Mouse (Mus musculus) midbrain, embryonic 13.5 days (tissue): ENCODE results near the gene Barhl2. TPM values are rescaled to one million over a fixed set of nuclear protein-coding genes. Genes with fewer than 3 reads are reported as not detected.
A peak's percentile ranks its signal among the peaks of the same experiment; 100 is the strongest.

Experiments used
- ATAC-seq: fragments of 200-750 bp; cut with Nextera tagmentation; 2 replicates; pipeline ENCODE4 v1.8.0; 2017; ENCODE audit warnings: mild to moderate bottlenecking, moderate TSS enrichment, moderate library complexity
- H3K27ac ChIP-seq: fragments of 300-500 bp; sonication (generic); 2 replicates; pipeline ENCODE4 v1.5.1; 2015; ENCODE audit warnings: inconsistent platforms, mild to moderate bottlenecking, moderate library complexity
- H3K27me3 ChIP-seq: fragments of 300-500 bp; sonication (generic); 2 replicates; pipeline ENCODE4 v1.6.1; 2015; ENCODE audit warnings: mild to moderate bottlenecking, inconsistent platforms
- H3K36me3 ChIP-seq: fragments of 300-500 bp; sonication (generic); 2 replicates; pipeline ENCODE4 v1.6.1; 2015; ENCODE audit warnings: mild to moderate bottlenecking, inconsistent platforms
- H3K4me1 ChIP-seq: fragments of 300-500 bp; sonication (generic); replicated peaks from 2 replicates; pipeline ENCODE4 v1.6.1; 2015; ENCODE audit warnings: inconsistent platforms
- H3K4me2 ChIP-seq: fragments of 300-500 bp; sonication (generic); replicated peaks from 2 replicates; pipeline ENCODE4 v1.6.1; 2015; ENCODE audit warnings: moderate library complexity, mild to moderate bottlenecking, inconsistent platforms
- H3K4me3 ChIP-seq: fragments of 300-500 bp; sonication (generic); replicated peaks from 2 replicates; pipeline ENCODE4 v1.5.1; 2015; ENCODE audit warnings: mild to moderate bottlenecking, inconsistent platforms
- H3K9ac ChIP-seq: fragments of 300-500 bp; sonication (generic); replicated peaks from 2 replicates; pipeline ENCODE4 v1.6.1; 2015; ENCODE audit warnings: mild to moderate bottlenecking, inconsistent platforms
- H3K9me3 ChIP-seq: fragments of 300-500 bp; sonication (generic); 2 replicates; pipeline ENCODE4 v1.6.1; 2016; ENCODE audit warnings: mild to moderate bottlenecking, inconsistent platforms
- WGBS: fragments of 180-500 bp; shearing (Covaris S2); methylation state at CpG from one replicate; pipeline ENCODE4 v1.1.7; 2015; 5-methylcytosine and 5-hydroxymethylcytosine counted together
- polyA plus RNA-seq: library from polyadenylated mRNA; unstranded; fragments of >200 nt; fragmentation: Nextera tagmentation; extraction: Ambion mirVana; gene quantifications from 2 replicates; pipeline ENCODE4 v1.2.1, GENCODE M21; 2015

The Barhl2 gene
- polyA plus RNA-seq = 12.9 and 14.4 TPM in 2 replicates

DNA sequence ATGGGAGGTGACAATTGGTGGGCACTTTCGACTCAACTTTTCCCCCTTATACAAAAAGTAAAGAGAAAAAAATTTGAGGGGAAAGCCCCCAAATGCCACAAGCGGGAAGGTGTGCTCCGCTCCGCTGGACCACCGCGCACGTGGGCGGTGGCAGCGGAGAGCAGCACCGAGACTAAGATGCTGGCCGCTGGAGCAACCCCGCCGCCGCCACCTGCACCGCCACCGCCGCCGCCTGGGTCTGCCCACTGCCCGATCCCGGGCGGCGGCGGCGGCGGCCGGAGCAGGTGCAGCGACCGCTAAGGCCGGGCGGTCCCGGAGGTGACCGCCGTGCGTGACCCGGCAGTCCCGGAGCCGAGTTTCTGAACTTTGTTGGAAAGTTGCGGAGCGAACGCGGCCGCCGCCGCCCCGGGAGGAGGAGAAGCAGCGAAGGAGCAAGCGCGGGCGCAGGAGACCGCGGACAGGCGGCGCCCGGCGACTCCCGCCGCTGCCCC, at the start of gene Barhl2:
Barhl2 (minus strand) TSS at position 181 of the 491 bp plus-strand sequence.
- Histone ChIP-seq H3K4me3 (peak within 1 kb of the TSS; percentile 61), H3K4me1 (peaks cover 36% of the 10 kb centered on the region), H3K36me3 (no peaks in the 10 kb centered on the region), H3K27ac (peak within 1 kb of the TSS; percentile 86), H3K4me2 (peak within 1 kb of the TSS; percentile 73), H3K27me3 (peaks cover 82% of the 10 kb centered on the region), H3K9ac (peak within 1 kb of the TSS; percentile 83), H3K9me3 (no peaks in the 10 kb centered on the region)
- WGBS = 0% methylated on average over 42 of the region's 57 CpGs
- ATAC-seq = peak; percentile 48

DNA sequence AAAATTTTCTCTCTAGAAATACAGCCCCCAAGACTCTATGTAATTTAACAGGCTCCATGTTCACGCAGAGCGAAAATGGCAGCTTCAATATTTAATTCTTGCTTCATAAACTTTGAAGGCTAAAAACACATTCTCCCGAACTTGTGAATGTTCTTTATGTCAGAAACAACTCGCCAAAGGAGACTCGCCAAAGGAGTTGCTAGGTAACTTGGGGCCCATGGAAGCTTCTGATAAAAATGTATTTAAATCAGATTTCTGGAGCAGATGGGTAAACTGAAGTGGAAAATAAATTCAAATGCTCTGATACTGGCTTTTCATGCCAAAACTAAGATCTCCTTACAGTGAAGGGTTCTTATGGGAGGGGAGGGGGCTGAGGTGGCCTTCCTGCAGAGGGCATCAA, 48.1 kb upstream of the Barhl2 start:
- Histone ChIP-seq H3K4me3 (no peak overlapping the region), H3K9ac (no peak overlapping the region), H3K9me3 (no peaks in the 10 kb centered on the region), H3K27ac (no peak overlapping the region), H3K4me2 (no peak overlapping the region), H3K4me1 (peaks cover 20% of the 10 kb centered on the region), H3K27me3 (0 out of 2 replicates have a peak, but pooled peaks cover 4% of the 10 kb centered on the region), H3K36me3 (no peaks in the 10 kb centered on the region)
- 85% methylated on average over 5 of the region's 5 CpGs for WGBS
- no peak for ATAC-seq

DNA sequence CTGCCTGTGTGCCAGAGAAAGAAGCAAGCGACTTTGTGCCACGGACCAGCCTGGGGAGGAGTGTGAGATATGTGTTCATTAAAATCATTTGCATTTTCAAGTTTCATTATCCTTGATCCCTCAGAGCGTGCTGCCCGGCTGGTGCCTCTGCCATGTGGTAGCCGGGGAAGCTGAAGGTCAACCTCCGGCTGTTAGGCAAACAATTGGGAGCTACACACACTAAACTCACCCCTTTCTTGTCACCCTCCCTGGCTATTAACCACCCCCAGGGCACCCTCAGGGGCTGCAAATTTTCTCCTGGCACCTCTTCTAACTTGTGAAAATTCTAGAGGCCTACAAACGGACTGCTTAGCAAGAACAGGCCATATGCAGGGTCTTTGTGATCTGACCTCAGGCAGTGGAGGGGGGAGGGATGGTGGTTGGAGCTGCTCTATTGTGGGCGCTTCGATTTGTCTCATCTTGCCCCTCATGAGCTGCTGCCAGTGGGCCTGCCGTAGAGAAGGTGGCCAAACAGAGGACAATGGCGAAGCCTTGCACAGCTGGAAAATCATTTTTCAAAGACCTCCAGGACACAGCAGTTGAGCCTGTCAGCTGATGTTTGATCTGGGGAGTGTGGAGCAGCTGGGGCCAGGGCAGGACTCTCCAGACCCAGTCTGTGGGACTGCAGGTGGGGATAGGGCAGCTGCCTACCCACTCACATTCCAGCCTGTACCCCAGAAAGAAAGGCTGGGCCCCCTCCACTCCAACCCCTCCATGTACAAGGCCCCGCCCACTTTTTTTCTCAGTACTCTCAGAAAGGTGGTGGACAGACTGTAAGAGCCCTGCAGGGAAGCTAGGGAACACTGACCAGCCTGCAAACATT, 44.9 kb upstream of the Barhl2 start:
- no peak overlapping the region for H3K4me2 ChIP-seq
- H3K4me3 ChIP-seq = no peak overlapping the region
- no peaks in the 10 kb centered on the region for H3K9me3 ChIP-seq
- H3K4me1 ChIP-seq = peaks cover 33% of the 10 kb centered on the region
- 34% methylated on average over 12 of the region's 12 CpGs for WGBS
- ATAC-seq = peak; percentile 81
- H3K9ac ChIP-seq = no peak overlapping the region
- H3K36me3 ChIP-seq = no peaks in the 10 kb centered on the region
- no peaks in the 10 kb centered on the region for H3K27me3 ChIP-seq
- peak overlapping the region; percentile 36 for H3K27ac ChIP-seq

DNA sequence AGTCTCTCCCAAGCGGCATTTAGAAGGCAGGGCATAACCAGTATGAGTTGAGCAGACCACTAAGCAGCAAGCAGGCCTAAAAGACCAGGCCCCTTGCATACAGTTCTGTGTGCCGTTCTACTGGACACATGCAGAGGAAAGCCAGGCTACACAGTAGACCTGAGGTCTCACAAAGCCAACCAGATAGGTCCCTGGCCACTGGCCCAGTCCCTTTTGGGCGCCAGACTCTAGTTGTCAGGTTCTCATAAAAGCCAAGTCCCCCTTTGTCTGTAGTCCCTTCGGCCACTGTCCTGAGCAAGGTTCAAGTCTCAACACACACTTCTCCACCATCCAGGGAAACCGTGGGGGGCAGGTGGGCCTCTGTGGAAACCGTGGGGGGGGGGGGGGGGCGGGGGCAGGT, 44.3 kb upstream of the Barhl2 start:
- H3K27me3 ChIP-seq = no peaks in the 10 kb centered on the region
- no peak overlapping the region for H3K4me2 ChIP-seq
- no peak overlapping the region for H3K9ac ChIP-seq
- H3K27ac ChIP-seq = peak overlapping the region; percentile 48
- H3K4me3 ChIP-seq = no peak overlapping the region
- 0 out of 2 replicates have a peak, but pooled peaks have one; percentile 29 for ATAC-seq
- H3K36me3 ChIP-seq = no peaks in the 10 kb centered on the region
- peaks cover 33% of the 10 kb centered on the region for H3K4me1 ChIP-seq
- 80% methylated on average over 5 of the region's 7 CpGs for WGBS
- H3K9me3 ChIP-seq = no peaks in the 10 kb centered on the region

DNA sequence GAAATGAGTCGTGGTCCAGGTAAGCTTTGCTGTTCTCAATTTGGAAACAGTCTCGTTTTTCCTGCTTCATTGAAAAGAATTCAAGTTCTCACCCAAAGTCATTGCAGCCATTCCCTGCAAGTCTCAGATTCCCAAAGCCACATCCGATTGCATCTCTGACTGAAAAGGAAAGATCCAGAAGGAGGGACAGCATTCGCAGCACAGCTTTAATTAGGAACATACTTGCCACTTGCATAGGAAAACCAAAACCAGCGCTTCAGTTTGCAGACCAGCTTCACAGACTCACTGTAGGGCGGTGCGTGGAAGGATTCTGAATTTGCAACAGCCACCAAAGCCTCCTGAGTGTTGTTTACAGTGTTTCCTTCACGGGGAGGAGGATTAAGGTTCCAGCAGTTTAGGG, 33.8 kb upstream of the Barhl2 start:
- Histone ChIP-seq H3K36me3 (no peaks in the 10 kb centered on the region), H3K27ac (no peak overlapping the region), H3K4me3 (no peak overlapping the region), H3K9me3 (no peaks in the 10 kb centered on the region), H3K9ac (no peak overlapping the region), H3K27me3 (peaks cover 9% of the 10 kb centered on the region; the same call in 1 of the 2 replicates), H3K4me2 (no peak overlapping the region), H3K4me1 (peaks cover 25% of the 10 kb centered on the region)
- 63% methylated on average over 8 of the region's 8 CpGs for WGBS
- ATAC-seq = no peak

DNA sequence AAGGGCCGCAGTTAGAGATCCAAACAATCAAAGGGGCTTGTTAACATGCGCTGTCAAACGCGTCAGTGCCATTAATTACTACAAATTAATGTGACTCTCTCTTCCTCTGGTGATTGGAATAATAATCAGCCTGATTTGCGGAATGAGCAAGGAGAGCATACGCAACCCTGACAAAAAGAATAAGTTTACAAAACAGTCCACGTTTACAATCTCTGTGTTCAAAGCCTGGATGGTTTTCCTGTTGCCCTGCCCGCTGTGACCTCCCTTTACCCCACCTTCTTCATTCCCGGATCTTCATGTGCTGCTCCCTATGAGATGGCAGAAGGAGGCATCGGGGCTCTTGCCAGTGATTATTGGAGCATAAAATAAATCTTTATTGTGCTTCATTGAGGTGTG, 14.1 kb upstream of the Barhl2 start:
- no peaks in the 10 kb centered on the region for H3K9me3 ChIP-seq
- peak; percentile 9; the same call in 1 of the 2 replicates for ATAC-seq
- H3K36me3 ChIP-seq = no peaks in the 10 kb centered on the region
- WGBS = 3% methylated on average over 10 of the region's 10 CpGs
- H3K9ac ChIP-seq = no peak overlapping the region
- H3K27ac ChIP-seq = 0 out of 2 replicates have a peak overlapping the region, but pooled peaks have one; percentile 25
- peaks cover 83% of the 10 kb centered on the region for H3K27me3 ChIP-seq
- H3K4me2 ChIP-seq = peak overlapping the region; percentile 13; the same call in 1 of the 2 replicates
- no peak overlapping the region for H3K4me3 ChIP-seq
- H3K4me1 ChIP-seq = peaks cover 53% of the 10 kb centered on the region

DNA sequence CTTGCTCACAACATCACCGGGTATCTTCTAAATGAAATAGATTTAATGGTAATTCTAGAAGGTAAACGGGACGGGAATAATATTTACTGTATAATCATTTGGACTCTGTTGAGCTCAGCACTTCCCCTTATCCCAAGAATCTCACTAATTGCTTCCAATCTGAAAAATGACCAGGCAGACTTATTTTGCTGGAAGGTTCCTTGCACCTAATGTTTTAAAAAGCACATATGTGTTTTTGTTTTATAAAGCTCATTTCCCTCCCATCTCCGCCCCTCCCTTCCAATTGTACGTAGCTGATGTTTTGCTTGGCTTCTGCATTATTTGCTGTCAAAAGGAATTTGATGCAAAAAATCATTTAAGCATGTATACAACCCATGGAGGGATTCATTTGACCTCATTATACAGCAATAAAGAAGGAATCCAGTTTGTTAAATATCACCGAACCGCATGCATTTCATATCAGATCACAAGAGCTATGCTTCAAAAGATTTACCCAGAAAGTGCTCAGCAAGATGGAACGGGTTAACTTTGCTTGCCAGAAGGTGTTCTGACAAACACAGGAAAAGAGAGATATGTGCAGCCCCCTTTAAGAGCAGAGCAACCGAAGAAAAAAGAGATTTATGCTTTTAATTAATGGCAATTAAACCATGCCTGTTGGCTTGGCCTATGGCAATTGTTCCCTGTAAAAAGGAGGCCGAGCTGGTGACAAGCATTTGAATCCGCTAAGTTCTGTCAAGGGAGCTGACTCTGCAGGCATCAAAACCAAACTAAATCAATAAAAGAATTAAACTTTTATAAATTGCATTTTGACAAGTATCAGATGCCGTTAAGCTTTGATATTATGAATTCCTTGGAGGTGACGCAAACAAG, 13.5 kb upstream of the Barhl2 start:
- no peaks in the 10 kb centered on the region for H3K9me3 ChIP-seq
- peak; percentile 21; the same call in 1 of the 2 replicates for ATAC-seq
- 6% methylated on average over 13 of the region's 13 CpGs for WGBS

DNA sequence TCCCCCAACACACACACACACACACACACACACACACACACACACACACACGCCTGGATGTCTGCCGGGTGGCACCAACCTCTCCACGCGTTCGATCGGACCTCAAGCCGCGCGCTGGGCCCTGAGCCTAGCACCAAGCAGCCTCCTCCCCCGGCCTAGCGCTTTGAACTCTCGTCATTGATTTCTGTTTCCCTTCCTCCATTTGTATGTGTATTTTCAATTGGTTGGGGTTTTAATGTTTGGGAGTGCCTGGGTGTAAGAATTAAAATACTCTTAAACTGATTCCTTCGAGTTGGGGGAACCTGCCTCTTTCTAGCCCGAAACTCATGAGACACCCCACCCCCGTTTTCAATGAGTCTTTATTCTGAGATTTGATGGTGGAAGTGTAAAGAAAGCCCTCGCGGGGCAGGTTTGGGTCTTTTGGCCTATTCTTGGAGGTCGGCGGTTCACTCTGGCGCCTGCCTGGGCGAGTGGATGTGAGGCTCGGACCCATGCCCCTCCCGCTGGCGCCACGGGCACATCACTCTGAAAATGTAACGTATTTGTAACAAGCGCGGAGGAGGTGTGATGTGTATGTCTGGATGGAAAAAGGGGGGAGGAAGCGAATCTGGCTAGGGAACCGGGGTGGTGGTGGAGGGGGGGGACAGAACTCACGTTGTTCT, 7.3 kb upstream of the Barhl2 start:
- peak overlapping the region; percentile 61 for H3K9ac ChIP-seq
- H3K36me3 ChIP-seq = no peaks in the 10 kb centered on the region
- H3K4me3 ChIP-seq = peak overlapping the region; percentile 33
- peaks cover 73% of the 10 kb centered on the region for H3K4me1 ChIP-seq
- H3K27ac ChIP-seq = peak overlapping the region; percentile 83
- under 1% methylated on average over 31 of the region's 31 CpGs for WGBS
- peaks cover 94% of the 10 kb centered on the region for H3K27me3 ChIP-seq
- peak overlapping the region; percentile 51 for H3K4me2 ChIP-seq
- 0 out of 2 replicates have a peak, but pooled peaks have one; percentile 34 for ATAC-seq
- H3K9me3 ChIP-seq = no peaks in the 10 kb centered on the region

More for the DNA sequence above, 13.5 kb upstream of the Barhl2 start:
- peak overlapping the region; percentile 52 for H3K27ac ChIP-seq
- H3K9ac ChIP-seq = no peak overlapping the region
- peaks cover 59% of the 10 kb centered on the region for H3K4me1 ChIP-seq
- H3K4me2 ChIP-seq = peak overlapping the region; percentile 68
- peaks cover 87% of the 10 kb centered on the region for H3K27me3 ChIP-seq
- no peak overlapping the region for H3K4me3 ChIP-seq
- H3K36me3 ChIP-seq = no peaks in the 10 kb centered on the region

DNA sequence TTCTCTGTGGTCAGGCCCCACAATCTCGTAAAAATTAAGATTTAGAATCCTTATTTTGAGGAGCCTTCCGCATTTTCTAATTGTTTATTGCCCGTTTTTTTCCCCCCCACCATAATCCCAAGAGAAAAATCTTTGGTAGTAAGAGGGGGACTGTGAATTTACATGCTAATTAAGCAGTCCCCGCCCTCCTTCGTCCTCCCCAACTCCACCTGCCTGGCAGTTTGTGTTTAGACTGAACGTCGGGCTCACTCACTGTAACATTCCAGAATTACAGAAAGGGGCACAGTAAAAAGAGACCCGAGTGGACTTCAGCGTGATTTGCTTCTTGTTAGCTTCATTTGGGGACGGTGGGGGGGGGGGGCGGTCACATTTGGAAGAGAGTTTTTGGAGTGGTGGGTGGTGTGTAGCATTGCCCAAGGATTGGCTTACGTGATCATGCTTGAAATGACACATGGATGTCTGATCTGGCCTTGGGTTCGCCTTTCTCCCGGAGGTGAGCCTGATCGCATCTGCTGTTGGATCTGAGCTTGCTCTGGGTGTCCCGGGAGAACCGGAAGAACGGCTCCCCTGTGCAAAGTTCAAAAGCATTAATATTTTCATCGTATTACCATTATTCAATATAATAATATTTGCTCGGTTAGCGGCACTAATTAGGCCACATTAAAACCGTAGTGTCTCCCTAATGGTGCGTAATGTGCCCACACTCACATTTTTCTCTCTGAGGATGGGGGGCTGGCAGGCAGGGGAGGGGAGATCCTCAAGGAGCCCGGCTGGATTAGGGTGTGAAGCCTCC, 6.6 kb upstream of the Barhl2 start:
- Histone ChIP-seq H3K4me1 (peaks cover 72% of the 10 kb centered on the region), H3K9me3 (no peaks in the 10 kb centered on the region), H3K27ac (peak overlapping the region; percentile 83), H3K4me2 (peak overlapping the region; percentile 51), H3K36me3 (no peaks in the 10 kb centered on the region), H3K4me3 (peak overlapping the region; percentile 33), H3K27me3 (peaks cover 94% of the 10 kb centered on the region), H3K9ac (peak overlapping the region; percentile 61; the same call in 1 of the 2 replicates)
- WGBS = under 1% methylated on average over 24 of the region's 24 CpGs
- no peak for ATAC-seq

DNA sequence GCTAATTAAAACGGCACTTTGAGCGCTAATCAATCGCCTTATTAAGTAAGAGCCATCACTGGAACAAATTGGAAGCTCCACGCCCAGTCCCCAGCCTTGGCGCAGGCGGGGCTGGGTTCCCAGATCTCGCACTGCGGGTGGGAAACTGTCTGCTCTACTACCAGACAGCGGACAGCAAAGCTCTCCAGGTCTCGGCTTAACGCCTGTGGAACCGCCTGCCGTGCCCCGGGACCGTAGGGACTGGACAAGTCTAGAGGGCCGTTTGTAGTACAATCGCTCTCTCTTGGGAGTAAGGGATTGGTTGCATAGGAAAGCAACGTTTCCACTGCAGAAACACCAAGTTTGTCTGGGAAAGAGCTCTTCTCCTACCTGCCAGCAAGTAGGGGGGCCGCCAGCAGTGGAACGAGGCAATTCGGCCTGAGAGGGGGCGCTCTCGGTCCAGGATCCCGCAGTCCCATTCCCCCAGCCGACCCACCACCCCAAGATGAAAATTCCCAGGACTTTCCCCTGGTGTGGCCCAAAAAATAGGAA, 5.8 kb upstream of the Barhl2 start:
- peaks cover 70% of the 10 kb centered on the region for H3K4me1 ChIP-seq
- H3K4me3 ChIP-seq = peak overlapping the region; percentile 33
- no peaks in the 10 kb centered on the region for H3K9me3 ChIP-seq
- peak overlapping the region; percentile 50; the same call in 1 of the 2 replicates for H3K9ac ChIP-seq
- peak overlapping the region; percentile 51 for H3K4me2 ChIP-seq
- ATAC-seq = no peak
- peak overlapping the region; percentile 83 for H3K27ac ChIP-seq
- WGBS = under 1% methylated on average over 25 of the region's 25 CpGs
- H3K27me3 ChIP-seq = peaks cover 94% of the 10 kb centered on the region
- H3K36me3 ChIP-seq = no peaks in the 10 kb centered on the region
